Mouse (Mus musculus) embryonic fibroblast, embryonic 13.5 days (primary cell): ENCODE measurements around the gene Hist1h4i.

Experiments
- CTCF ChIP-seq: IDR thresholded peaks from 2 replicates; pipeline ENCODE4 v1.5.1; 2011; ENCODE audit warnings: mild to moderate bottlenecking, control low read depth, low read length, moderate library complexity, borderline replicate concordance; ENCODE audit not compliant: insufficient read depth
- POLR2A ChIP-seq: IDR thresholded peaks from 2 replicates; pipeline ENCODE4 v1.6.1; 2011; ENCODE audit warnings: low read depth, mild to moderate bottlenecking, control low read depth, low read length, moderate library complexity

DNA sequence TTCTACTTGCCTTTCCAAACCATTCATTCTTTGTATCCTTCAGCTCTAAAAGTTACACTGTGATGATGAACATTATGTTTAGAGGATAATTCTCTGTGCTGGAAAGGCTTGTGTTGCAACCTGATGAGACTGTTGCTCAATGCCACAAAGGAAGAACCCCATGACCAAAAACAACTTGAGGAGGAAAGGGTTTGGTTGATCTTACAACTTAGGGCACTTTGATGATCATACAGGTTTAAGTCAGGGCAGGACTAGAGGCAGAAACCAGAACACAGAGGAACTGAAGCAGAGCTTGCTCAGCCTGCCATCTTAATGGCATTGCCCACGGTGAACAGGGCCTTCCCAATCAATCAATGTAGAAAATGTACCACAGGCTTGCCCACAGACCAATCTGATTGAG, 20.3 kb upstream of the Hist1h4i start:
- no peak for TF ChIP-seq POLR2A
- TF ChIP-seq CTCF, result no peak
